Mouse (Mus musculus) urinary bladder, adult 2 months (tissue): ENCODE measurements around the gene Slc35g1. TPM values are rescaled to one million over a fixed set of nuclear protein-coding genes. Genes with fewer than 3 reads are reported as not detected.
"Not testable (repeated sequence)": the region's sequence is repeated elsewhere in the genome, so short reads cannot be mapped to it uniquely, and the experiment has no call there.

Experiments used
- DNase-seq: peaks from one replicate; pipeline ENCODE4 v3.0.0; 2022; ENCODE audit warnings: low spot score
- polyA plus RNA-seq: library from polyadenylated mRNA; depleted of rRNA; stranded (reverse); fragments of >200 nt; gene quantifications from 2 replicates; pipeline ENCODE4 v1.2.3, GENCODE M21; 2012; rRNA removed

The Slc35g1 gene
- 36.8 and 60.7 TPM in 2 replicates for polyA plus RNA-seq

- peak; percentile 55 for DNase-seq
These were observed at the start of gene Slc35g1 for GRCm38 (mm10) chr19:38395701-38396632. Gene Slc35g1 (plus strand): TSS chr19:38395980.

- DNase-seq = no peak
These were observed 47.3 kb upstream of the Slc35g1 start for GRCm38 (mm10) chr19:38348271-38349012.

- no peak for DNase-seq
These were observed 46.8 kb upstream of the Slc35g1 start for GRCm38 (mm10) chr19:38349013-38349341.

GRCm38 (mm10) chr19:38351202-38351601 is 44.6 kb upstream of the Slc35g1 start:
- no peak for DNase-seq

GRCm38 (mm10) chr19:38351728-38352127 is 44.1 kb upstream of the Slc35g1 start:
- no peak for DNase-seq

GRCm38 (mm10) chr19:38352495-38353130 is 43.2 kb upstream of the Slc35g1 start:
- no peak for DNase-seq

- DNase-seq = no peak
These were observed 41.5 kb upstream of the Slc35g1 start for GRCm38 (mm10) chr19:38354279-38354678.

GRCm38 (mm10) chr19:38354819-38355360 is 40.9 kb upstream of the Slc35g1 start:
- DNase-seq = no peak

GRCm38 (mm10) chr19:38356211-38356828 is 39.5 kb upstream of the Slc35g1 start:
- no peak for DNase-seq

GRCm38 (mm10) chr19:38357956-38358623 is 37.7 kb upstream of the Slc35g1 start:
- no peak for DNase-seq

GRCm38 (mm10) chr19:38359287-38359686 is 36.5 kb upstream of the Slc35g1 start:
- no peak for DNase-seq

GRCm38 (mm10) chr19:38361850-38362249 is 33.9 kb upstream of the Slc35g1 start:
- no peak for DNase-seq

GRCm38 (mm10) chr19:38363358-38363757 is 32.4 kb upstream of the Slc35g1 start:
- no peak for DNase-seq

- DNase-seq = no peak
These were observed 31.7 kb upstream of the Slc35g1 start for GRCm38 (mm10) chr19:38363879-38364659.

- DNase-seq = no peak
These were observed 30.7 kb upstream of the Slc35g1 start for GRCm38 (mm10) chr19:38364939-38365614.

GRCm38 (mm10) chr19:38372460-38373102 is 23.2 kb upstream of the Slc35g1 start:
- DNase-seq = no peak

- no peak for DNase-seq
These were observed 22.4 kb upstream of the Slc35g1 start for GRCm38 (mm10) chr19:38373371-38373770.

- DNase-seq = no peak
These were observed 12.0 kb upstream of the Slc35g1 start for GRCm38 (mm10) chr19:38383769-38384168.

- not testable (repeated sequence) for DNase-seq
These were observed 8.8 kb upstream of the Slc35g1 start for GRCm38 (mm10) chr19:38387021-38387420.
